Mouse (Mus musculus) frontal cortex, postnatal 36 days (tissue): ENCODE data around the gene Sh3bp4.
A peak's percentile ranks its signal among the peaks of the same experiment; 100 is the strongest.

Experiments used
- DNase-seq, 2 experiments: peaks; one replicate each; pipeline ENCODE4 v3.0.0; 2022; ENCODE audit warnings: low spot score in 2 of 2

Gene Sh3bp4

GRCm38 (mm10) chr1:89070103-89070700 lies at the start of gene Sh3bp4:
TSS of gene Sh3bp4 (plus strand) at chr1:89070415.
- DNase-seq = peak; percentile 93

DNA sequence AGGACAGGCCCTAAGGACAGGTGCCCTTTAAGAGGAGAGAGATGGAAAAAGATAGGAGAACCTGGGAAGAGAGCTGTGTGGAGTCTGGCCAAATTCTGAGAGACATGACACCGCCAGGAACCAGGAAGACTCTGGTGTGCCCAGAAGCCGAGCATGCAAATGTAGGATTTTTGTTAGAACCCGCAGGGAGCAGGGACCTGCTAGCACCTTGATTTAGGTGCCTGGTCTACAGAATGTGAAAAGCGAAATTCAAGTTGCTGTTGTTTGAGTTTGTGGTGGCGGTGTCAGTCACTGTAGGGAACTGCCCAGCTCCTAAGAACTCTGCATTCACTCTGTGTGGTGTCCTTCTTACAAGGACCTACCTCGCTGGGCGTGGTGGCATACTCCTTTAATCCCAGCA lies 47.2 kb upstream of the Sh3bp4 start:
- DNase-seq = no peak

- no peak for DNase-seq
These were observed 45.3 kb upstream of the Sh3bp4 start for GRCm38 (mm10) chr1:89024696-89025612.

- no peak for DNase-seq
These were observed 44.2 kb upstream of the Sh3bp4 start for GRCm38 (mm10) chr1:89026040-89026439.

GRCm38 (mm10) chr1:89029136-89029927 lies 40.9 kb upstream of the Sh3bp4 start:
- no peak for DNase-seq

DNA sequence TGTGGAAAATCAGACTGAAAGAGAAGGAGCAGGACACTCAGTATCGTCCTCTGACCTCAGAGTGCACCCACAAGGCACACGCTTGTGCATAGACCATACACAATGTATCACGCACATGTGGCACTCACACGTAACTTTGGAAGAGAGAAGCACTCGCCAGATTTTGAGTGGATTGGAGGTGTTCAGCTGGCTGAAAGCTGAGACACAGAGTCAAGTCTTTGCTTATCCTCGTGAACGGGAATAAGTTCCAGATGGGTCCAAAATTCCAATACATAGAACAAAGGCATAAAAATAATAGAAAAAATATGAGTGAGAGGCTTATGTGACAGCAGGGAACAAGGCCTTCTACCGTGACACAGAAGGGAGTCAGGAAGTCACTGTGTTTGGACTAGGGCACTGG lies 36.6 kb upstream of the Sh3bp4 start:
- DNase-seq = no peak

DNA sequence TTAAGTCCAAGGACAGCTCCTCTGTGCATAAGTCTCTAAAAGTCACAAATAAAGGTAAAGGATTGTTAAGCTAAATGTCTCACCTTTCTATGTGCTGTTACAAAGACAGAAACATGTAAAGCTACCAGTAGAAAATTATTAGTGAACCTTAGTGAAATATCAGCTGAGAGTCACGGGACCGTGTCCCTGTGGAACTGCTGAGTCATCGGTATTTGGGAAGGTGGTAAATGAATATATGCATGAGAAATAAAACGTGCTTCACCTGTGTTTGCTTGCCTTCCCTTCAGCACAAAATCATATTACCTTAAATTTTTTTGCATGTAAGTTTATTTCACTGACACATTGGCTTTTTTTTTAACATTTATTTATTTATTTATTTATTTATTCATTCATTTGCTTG lies 36.2 kb upstream of the Sh3bp4 start:
- no peak for DNase-seq

GRCm38 (mm10) chr1:89035115-89035514 lies 35.1 kb upstream of the Sh3bp4 start:
- peak; percentile 36 to 72 for DNase-seq

- DNase-seq = no peak
These were observed 30.4 kb upstream of the Sh3bp4 start for GRCm38 (mm10) chr1:89039836-89040235.

- no peak for DNase-seq
These were observed 28.9 kb upstream of the Sh3bp4 start for GRCm38 (mm10) chr1:89041290-89041689.

DNA sequence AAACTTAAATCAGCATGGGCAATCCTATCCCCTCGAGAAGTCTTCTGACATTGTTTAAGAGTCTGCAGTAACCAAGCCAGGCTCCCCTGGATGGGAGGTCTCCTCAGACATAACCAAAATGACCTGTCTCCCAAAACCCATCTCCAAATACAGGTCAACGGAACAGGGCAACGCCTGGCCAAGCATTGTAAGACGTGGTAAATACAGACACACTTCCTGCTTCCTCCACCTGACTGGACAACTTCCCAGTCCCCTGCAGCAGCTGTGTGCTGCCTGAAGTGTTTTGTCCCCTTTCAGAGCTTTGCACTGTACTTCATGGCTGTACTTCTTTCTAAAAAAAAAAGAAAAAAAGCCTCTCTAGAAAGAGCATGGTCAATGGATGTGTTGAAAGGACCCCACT lies 28.1 kb upstream of the Sh3bp4 start:
- DNase-seq = no peak

GRCm38 (mm10) chr1:89042956-89043355 lies 27.3 kb upstream of the Sh3bp4 start:
- DNase-seq = no peak

DNA sequence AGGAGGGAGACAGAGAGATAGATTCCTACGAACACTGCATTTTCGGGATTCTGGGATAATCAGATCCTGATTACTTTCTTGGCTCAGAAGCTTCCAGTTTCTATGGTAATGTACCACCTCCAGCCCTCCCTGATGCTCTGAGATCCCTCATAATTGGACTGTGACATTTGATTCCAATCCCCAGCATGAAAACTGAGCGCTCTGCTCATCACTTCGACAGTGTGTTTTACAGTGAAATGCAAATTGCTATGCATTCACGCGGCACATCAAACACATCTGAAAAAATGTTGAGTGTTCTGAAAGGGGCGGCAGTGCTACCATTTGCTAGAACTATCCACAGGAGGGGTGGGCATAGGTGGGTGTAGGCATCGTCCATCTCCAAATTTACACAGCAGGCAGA lies 24.8 kb upstream of the Sh3bp4 start:
- no peak for DNase-seq

DNA sequence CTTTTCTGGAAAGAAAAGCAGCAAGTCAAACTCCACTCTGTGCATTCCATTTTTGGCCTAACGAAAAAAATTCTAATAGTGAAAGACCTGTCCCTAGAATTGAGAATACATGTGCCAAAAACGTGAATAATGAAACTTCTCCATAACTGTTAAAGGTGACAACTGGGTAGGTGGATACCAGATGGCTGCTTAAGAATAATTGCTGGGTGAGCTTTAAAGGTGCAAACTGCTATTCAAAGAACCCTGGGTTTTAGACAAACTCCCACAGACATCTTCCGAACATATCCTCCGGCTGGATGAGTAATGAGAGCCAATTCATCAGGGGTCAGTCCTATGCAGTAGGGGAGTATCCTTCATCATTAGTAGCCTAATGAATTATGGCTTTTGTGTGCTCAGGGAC lies 20.7 kb upstream of the Sh3bp4 start:
- DNase-seq = peak in 1 of 2 experiments; percentile 36

DNA sequence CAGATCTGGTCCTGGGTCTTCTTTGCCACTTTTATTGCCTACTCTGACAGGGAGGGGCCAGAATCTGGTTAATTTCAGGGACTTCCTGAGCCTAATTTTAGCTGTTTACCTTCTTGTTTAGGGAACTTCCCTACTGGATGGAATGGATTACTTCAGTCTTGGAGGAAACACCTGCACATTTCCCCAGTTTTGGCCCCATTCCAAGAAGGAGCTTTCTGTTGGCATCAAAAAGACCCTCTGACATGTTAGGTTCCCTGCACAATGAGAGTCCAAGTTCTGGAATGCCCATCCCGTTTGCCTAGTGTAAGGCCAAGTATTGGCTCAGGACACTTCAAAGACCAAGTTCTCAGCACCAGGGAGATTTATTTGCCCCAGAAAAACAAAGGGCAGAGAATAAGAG lies 14.0 kb upstream of the Sh3bp4 start:
- no peak for DNase-seq

- DNase-seq = peak; percentile 42 to 64
These were observed 12.8 kb upstream of the Sh3bp4 start for GRCm38 (mm10) chr1:89057430-89057829.

DNA sequence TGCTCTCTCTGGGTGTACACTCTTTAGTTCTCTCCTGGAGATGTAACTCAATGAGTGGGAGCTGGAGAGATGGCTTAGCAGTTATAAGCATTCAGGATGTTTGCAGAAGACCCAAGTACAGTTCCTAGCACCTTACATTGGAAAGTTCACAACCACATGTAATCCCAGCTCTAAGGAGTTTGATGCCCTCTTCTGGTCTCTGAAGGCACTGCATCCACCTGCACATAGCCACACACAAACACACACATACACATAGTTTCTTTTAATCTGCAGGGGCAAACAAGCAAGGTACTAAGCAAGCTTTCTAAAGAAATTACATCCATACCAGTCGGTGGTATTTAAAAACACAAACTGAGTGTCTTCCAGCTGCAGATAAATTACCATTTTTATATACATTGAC lies 12.2 kb upstream of the Sh3bp4 start:
- DNase-seq = no peak

DNA sequence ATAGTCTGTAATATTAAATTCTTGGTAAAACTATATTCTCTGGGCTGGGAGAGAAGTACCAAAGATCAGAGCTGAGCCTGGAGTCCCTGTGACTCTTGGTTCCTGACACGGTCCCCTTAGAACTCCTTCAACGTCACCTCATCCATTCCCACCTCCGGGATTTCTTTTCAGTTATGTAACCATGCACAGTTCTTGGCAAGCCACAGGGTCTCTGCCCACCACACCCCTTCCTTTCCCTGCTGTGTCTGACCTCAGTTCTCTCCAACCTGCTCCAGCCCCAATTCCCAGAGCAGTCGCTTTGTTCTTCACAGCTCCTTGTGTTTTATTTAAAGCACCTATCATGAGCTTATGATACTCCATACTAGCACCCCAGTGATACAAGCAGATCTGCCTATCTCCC lies 7.2 kb upstream of the Sh3bp4 start:
- no peak for DNase-seq

DNA sequence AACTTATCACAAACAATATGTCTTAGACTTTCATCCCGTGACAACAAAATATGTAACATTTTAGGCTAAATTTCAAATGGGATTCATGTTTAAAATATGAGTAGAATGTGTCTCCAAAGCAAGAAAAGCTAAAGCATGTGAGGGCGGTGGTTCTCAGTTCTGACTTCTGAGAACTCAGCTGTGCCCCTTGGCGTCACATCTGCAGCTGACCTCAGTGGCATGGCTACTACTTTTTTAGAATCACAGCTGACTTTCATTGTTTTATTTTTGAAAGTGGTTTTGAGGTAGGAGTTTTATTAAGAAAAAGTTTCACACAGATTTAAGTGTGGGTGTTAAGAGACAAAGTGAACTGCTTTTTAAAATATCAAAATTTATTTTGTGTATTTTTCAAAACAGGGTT lies 6.4 kb upstream of the Sh3bp4 start:
- no peak for DNase-seq

DNA sequence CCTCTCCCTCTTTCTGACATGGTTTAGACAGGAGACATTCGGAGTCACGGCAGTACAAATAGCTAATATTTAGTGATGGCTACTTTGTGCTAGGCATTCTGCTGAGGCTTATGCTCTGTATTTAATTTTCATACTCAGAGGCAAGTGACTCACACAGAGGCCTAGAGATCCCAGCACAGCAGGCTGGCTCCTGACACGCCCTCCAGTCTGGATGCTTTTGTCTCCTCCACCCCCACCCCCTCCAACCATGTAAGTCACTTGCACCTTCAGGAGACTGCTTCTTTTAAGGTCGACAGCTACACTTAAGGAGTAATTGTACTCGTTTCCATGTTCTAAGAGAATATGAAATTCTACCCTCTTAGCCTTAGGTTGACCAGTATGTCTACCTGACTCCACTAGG lies 1.4 kb upstream of the Sh3bp4 start:
- no peak for DNase-seq

DNA sequence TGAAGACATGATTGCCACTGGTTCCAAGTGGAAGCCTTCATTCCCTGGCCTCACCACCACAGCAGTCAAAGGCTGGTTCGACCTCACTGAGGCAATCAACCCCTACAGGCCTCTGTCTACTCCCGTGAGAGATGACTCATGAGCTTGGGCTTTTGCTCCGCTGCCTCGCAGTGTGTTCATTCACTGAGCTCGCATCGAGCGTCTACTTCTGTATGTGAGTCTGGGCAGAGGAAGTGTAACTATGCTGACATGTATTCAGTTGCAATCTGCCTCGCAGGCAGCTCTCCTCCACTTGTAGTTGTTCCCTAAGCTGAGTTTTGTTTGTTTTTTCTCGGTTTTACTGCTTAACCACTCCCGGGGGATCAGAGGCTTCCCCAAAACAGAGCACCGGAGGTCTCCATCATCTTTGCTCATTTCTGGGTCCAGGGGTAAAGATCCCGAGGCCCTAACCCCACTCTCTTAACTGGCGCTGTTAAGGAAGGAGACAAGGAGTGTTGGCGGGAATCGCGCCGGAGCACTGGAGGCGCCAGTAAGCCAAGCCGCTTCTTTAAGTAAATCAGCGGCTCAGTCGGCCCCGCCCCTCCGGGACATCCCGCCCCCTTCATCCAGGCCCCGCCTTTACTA lies 624 bp upstream of the Sh3bp4 start:
- no peak for DNase-seq

- peak; percentile 19 to 22 for DNase-seq
These were observed 701 bp downstream of the Sh3bp4 start for GRCm38 (mm10) chr1:89070871-89071361.
